Mouse (Mus musculus) cerebellum, adult 9-11 months (tissue): ENCODE data around the gene Gpat2.

Source experiments
- DNase-seq: peaks from one replicate; pipeline ENCODE4 v3.0.0; 2022

Gpat2 gene

GRCm38 (mm10) chr2:127444055-127444789 lies 19.2 kb downstream of the Gpat2 start, which contains the start of gene Fahd2a:
Gene Fahd2a, minus strand, starts transcription at chr2:127444565.
- peak; percentile 91 for DNase-seq

GRCm38 (mm10) chr2:127446847-127447246 lies 21.8 kb downstream of the Gpat2 start:
- no peak for DNase-seq

- DNase-seq: no peak
Measured at GRCm38 (mm10) chr2:127449691-127450090, 24.7 kb downstream of the Gpat2 start.

GRCm38 (mm10) chr2:127451748-127452147 lies 26.7 kb downstream of the Gpat2 start:
- no peak for DNase-seq

GRCm38 (mm10) chr2:127453141-127453540 lies 28.1 kb downstream of the Gpat2 start:
- DNase-seq: no peak

GRCm38 (mm10) chr2:127453764-127454163 lies 28.8 kb downstream of the Gpat2 start:
- DNase-seq: peak; percentile 68

- DNase-seq: peak; percentile 53
Measured at GRCm38 (mm10) chr2:127459341-127459740, 34.3 kb downstream of the Gpat2 start.

GRCm38 (mm10) chr2:127461351-127461750 lies 36.4 kb downstream of the Gpat2 start:
- DNase-seq: no peak

- DNase-seq: peak; percentile 70
Measured at GRCm38 (mm10) chr2:127462314-127462713, 37.3 kb downstream of the Gpat2 start.

GRCm38 (mm10) chr2:127470183-127470582 lies 45.2 kb downstream of the Gpat2 start:
- no peak for DNase-seq

- DNase-seq: no peak
Measured at GRCm38 (mm10) chr2:127470661-127471060, 45.7 kb downstream of the Gpat2 start.

GRCm38 (mm10) chr2:127471281-127471680 lies 46.3 kb downstream of the Gpat2 start:
- DNase-seq: no peak

GRCm38 (mm10) chr2:127472279-127472678 lies 47.3 kb downstream of the Gpat2 start:
- no peak for DNase-seq

GRCm38 (mm10) chr2:127479210-127479609 lies 54.2 kb downstream of the Gpat2 start:
- DNase-seq: no peak

- DNase-seq: no peak
Measured at GRCm38 (mm10) chr2:127479763-127480162, 54.8 kb downstream of the Gpat2 start.

- DNase-seq: no peak
Measured at GRCm38 (mm10) chr2:127481841-127482532, 57.0 kb downstream of the Gpat2 start.

- no peak for DNase-seq
Measured at GRCm38 (mm10) chr2:127482533-127482911, 57.5 kb downstream of the Gpat2 start.

- no peak for DNase-seq
Measured at GRCm38 (mm10) chr2:127483001-127483400, 58.0 kb downstream of the Gpat2 start.

GRCm38 (mm10) chr2:127484476-127485170 lies 59.6 kb downstream of the Gpat2 start:
- no peak for DNase-seq
